ENCODE assay signal across 17 mouse cellular contexts in the genomic region with DNA sequence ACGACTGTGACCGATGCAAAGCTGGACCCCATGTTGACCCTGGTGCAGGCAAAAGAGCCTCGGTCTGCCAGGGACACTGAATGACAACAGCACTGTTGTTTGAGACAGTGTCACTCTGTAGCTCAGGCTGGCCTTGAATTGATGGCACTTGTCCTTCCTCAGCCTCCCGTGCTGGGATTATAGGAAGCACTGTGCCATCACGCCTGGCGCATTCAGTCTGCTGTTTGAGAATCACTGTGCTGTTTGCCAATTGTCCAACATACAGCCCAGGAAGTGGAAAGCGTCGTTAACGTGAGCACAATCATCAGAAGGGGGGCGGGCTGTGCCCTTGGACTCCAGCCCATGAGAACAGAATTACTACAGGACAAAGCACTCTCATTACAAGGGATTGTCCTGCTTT. TPM values are rescaled to one million over a fixed set of nuclear protein-coding genes. Genes with fewer than 3 reads are reported as not detected.
DNase-seq lines count a peak whose midpoint lies in the region; ATAC-seq and TF ChIP-seq lines count a peak whose summit lies in the region.
"Had no signal": no experiment of that assay in that cellular context is flagged by ENCODE, and none has a peak within 500 bp of the region (broad histone marks: within the 10 kb centered on the region; RNA-seq: fewer than 3 reads in every experiment).

No protein-coding gene starts in this region.

- no peak for ATAC-seq in neural tube, embryonic 15.5 days (ENCODE audit: low FRiP score)
- no peak for ATAC-seq in frontal cortex, adult (ENCODE audit: low TSS enrichment)
- ATAC-seq: midbrain, embryonic 15.5 days had no signal

- no peak for TF ChIP-seq CTCF in layer of hippocampus, adult 2 months (conservative IDR thresholded peaks at IDR 0.05)

- H3K27me3 ChIP-seq in neural tube, embryonic 15.5 days (replicated peaks): no peaks in the 10 kb centered on the region
- H3K27me3 ChIP-seq: midbrain, embryonic 15.5 days; stomach, embryonic 15.5 days had no signal

- DNase-seq in adrenal gland, adult 2 months: peak; percentile 71
- DNase-seq in adrenal gland, postnatal 4 days (ENCODE audit: low spot score in 2 of 2): no peak
- DNase-seq in layer of hippocampus, adult 2 months (ENCODE audit: low spot score in 2 of 2): no peak
- DNase-seq in layer of hippocampus, postnatal 25 days (ENCODE audit: extremely low spot score in 1 of 2, low spot score in 1 of 2): no peak
- DNase-seq in neural tube, embryonic 10.5 days (ENCODE audit: extremely low spot score, low spot score): no peak
- DNase-seq in urinary bladder, adult 2 months (ENCODE audit: low spot score): no peak
- DNase-seq: cerebellum, adult 2 months; embryo, embryonic 11 days; heart, postnatal 36 days; kidney, postnatal 10 days; thymus, postnatal 4 days had no signal

- peaks cover 22% of the 10 kb centered on the region for H3K4me1 ChIP-seq in neural tube, embryonic 15.5 days
- H3K4me1 ChIP-seq: heart, embryonic 10.5 days had no signal

- no peak overlapping the region for H3K4me2 ChIP-seq in neural tube, embryonic 15.5 days
- H3K4me2 ChIP-seq: midbrain, embryonic 15.5 days; stomach, embryonic 15.5 days had no signal

- no peaks in the 10 kb centered on the region for H3K9me3 ChIP-seq in neural tube, embryonic 15.5 days (replicated peaks)
- H3K9me3 ChIP-seq: heart, embryonic 10.5 days; midbrain, embryonic 15.5 days; stomach, embryonic 15.5 days had no signal

- peaks cover 80% of the 10 kb centered on the region for H3K36me3 ChIP-seq in neural tube, embryonic 15.5 days

- no peak overlapping the region for H3K4me3 ChIP-seq in layer of hippocampus, adult 2 months
- no peak overlapping the region for H3K4me3 ChIP-seq in neural tube, embryonic 15.5 days (replicated peaks)
- H3K4me3 ChIP-seq: heart, embryonic 10.5 days; midbrain, embryonic 15.5 days; stomach, embryonic 15.5 days had no signal

- WGBS in neural tube, embryonic 15.5 days: 57% methylated on average over 10 of the region's 10 CpGs

- peak overlapping the region; percentile 49; the same call in 1 of the 2 replicates for H3K27ac ChIP-seq in layer of hippocampus, adult 2 months
- peak overlapping the region; percentile 28; the same call in 1 of the 2 replicates for H3K27ac ChIP-seq in neural tube, embryonic 15.5 days (replicated peaks)
- H3K27ac ChIP-seq: heart, embryonic 10.5 days; macrophage; midbrain, embryonic 15.5 days; stomach, embryonic 15.5 days had no signal

- H3K9ac ChIP-seq in neural tube, embryonic 15.5 days (replicated peaks): no peak overlapping the region
- H3K9ac ChIP-seq: midbrain, embryonic 15.5 days; stomach, embryonic 15.5 days had no signal

RNA-seq across cellular contexts. Expression of a gene that starts 7.3 kb away (rescaled TPM):
- 10 to 100 TPM; 35.4 to 61.7 TPM for total RNA-seq in adrenal gland, adult 2 months (2021)
- 62.5 and 69.5 TPM in 2 replicates for polyA plus RNA-seq in adrenal gland, adult 2 months (2012; rRNA removed)
- 10 to 100 TPM; 43.9 to 44.2 TPM for total RNA-seq in adrenal gland, postnatal 4 days (2021)
- 10 to 100 TPM; 30.5 to 34.0 TPM for total RNA-seq in layer of hippocampus, adult 2 months (2021)
- total RNA-seq in layer of hippocampus, postnatal 25 days (2021): 10 to 100 TPM; 33.3 to 33.7 TPM
- polyA plus RNA-seq in neural tube, embryonic 15.5 days (2015; fragmentation: Nextera tagmentation; extraction: Ambion mirVana): 81.9 and 93.8 TPM in 2 replicates
- 28.7 and 39.4 TPM in 2 replicates for polyA plus RNA-seq in urinary bladder, adult 2 months (2012; rRNA removed)

RNA-seq across cellular contexts. Expression of a gene that starts 7.8 kb away (rescaled TPM):
- total RNA-seq in adrenal gland, adult 2 months (2021): 10 to 100 TPM; 57.9 to 59.3 TPM
- 3.2 and 3.3 TPM in 2 replicates for polyA plus RNA-seq in adrenal gland, adult 2 months (2012; rRNA removed)
- total RNA-seq in adrenal gland, postnatal 4 days (2021): 10 to 100 TPM; 40.0 to 41.7 TPM
- 10 to 100 TPM; 24.8 to 28.1 TPM for total RNA-seq in layer of hippocampus, adult 2 months (2021)
- 10 to 100 TPM; 25.7 to 27.5 TPM for total RNA-seq in layer of hippocampus, postnatal 25 days (2021)
- 64.7 and 69.8 TPM in 2 replicates for polyA plus RNA-seq in neural tube, embryonic 15.5 days (2015; fragmentation: Nextera tagmentation; extraction: Ambion mirVana)
- 26.1 and 29.7 TPM in 2 replicates for polyA plus RNA-seq in urinary bladder, adult 2 months (2012; rRNA removed)

RNA-seq across cellular contexts. Expression of a gene that starts 7.9 kb away (rescaled TPM):
- 100 to 1,000 TPM; 275 to 281 TPM for total RNA-seq in adrenal gland, adult 2 months (2021)
- polyA plus RNA-seq in adrenal gland, adult 2 months (2012; rRNA removed): 169 TPM in 2 replicates
- 100 to 1,000 TPM; 193 to 204 TPM for total RNA-seq in adrenal gland, postnatal 4 days (2021)
- total RNA-seq in layer of hippocampus, adult 2 months (2021): 100 to 1,000 TPM; 163 to 167 TPM
- total RNA-seq in layer of hippocampus, postnatal 25 days (2021): 100 to 1,000 TPM; 183 to 199 TPM
- polyA plus RNA-seq in neural tube, embryonic 15.5 days (2015; fragmentation: Nextera tagmentation; extraction: Ambion mirVana): 267 and 285 TPM in 2 replicates
- polyA plus RNA-seq in urinary bladder, adult 2 months (2012; rRNA removed): 165 and 194 TPM in 2 replicates

RNA-seq across cellular contexts. Expression of a gene that starts 16.9 kb away (rescaled TPM):
- total RNA-seq in adrenal gland, adult 2 months (2021): 100 to 1,000 TPM; 185 to 194 TPM
- polyA plus RNA-seq in adrenal gland, adult 2 months (2012; rRNA removed): 156 and 161 TPM in 2 replicates
- 10 to 100 TPM; 78.0 to 89.7 TPM for total RNA-seq in adrenal gland, postnatal 4 days (2021)
- 100 to 1,000 TPM; 152 to 159 TPM for total RNA-seq in layer of hippocampus, adult 2 months (2021)
- 100 to 1,000 TPM; 151 to 172 TPM for total RNA-seq in layer of hippocampus, postnatal 25 days (2021)
- polyA plus RNA-seq in neural tube, embryonic 15.5 days (2015; fragmentation: Nextera tagmentation; extraction: Ambion mirVana): 218 and 220 TPM in 2 replicates
- polyA plus RNA-seq in urinary bladder, adult 2 months (2012; rRNA removed): 101 and 105 TPM in 2 replicates

RNA-seq across cellular contexts. Expression of a gene that starts 29.0 kb away (rescaled TPM):
- 100 to 1,000 TPM in 1 of 2 experiments, 10 to 100 TPM in 1; 73.6 to 190 TPM for total RNA-seq in adrenal gland, adult 2 months (2021)
- 60.3 and 70.6 TPM in 2 replicates for polyA plus RNA-seq in adrenal gland, adult 2 months (2012; rRNA removed)
- total RNA-seq in adrenal gland, postnatal 4 days (2021): 10 to 100 TPM; 69.3 to 72.2 TPM
- total RNA-seq in layer of hippocampus, adult 2 months (2021): 100 to 1,000 TPM; 252 to 268 TPM
- 100 to 1,000 TPM; 269 to 294 TPM for total RNA-seq in layer of hippocampus, postnatal 25 days (2021)
- 230 and 259 TPM in 2 replicates for polyA plus RNA-seq in neural tube, embryonic 15.5 days (2015; fragmentation: Nextera tagmentation; extraction: Ambion mirVana)
- 70.9 and 84.6 TPM in 2 replicates for polyA plus RNA-seq in urinary bladder, adult 2 months (2012; rRNA removed)
